Mouse (Mus musculus): Measurements from ENCODE around the gene Gm45062.

Gm45062 gene

GRCm38 (mm10) chr6:8368198-8368864 lies 109.1 kb downstream of the Gm45062 start:
- in situ Hi-C loops (cut with MboI) = no loop called here

- in situ Hi-C loops (cut with MboI) = no loop called here
Observed at GRCm38 (mm10) chr6:8370624-8371023, 111.4 kb downstream of the Gm45062 start.

- in situ Hi-C loops (cut with MboI) = no loop called here
Observed at GRCm38 (mm10) chr6:8373051-8373450, 113.8 kb downstream of the Gm45062 start.

- in situ Hi-C loops (cut with MboI) = no loop called here
Observed at GRCm38 (mm10) chr6:8373851-8374250, 114.6 kb downstream of the Gm45062 start.

- in situ Hi-C loops (cut with MboI) = no loop called here
Observed at GRCm38 (mm10) chr6:8374290-8374689, 115.0 kb downstream of the Gm45062 start.

GRCm38 (mm10) chr6:8374712-8375111 lies 115.5 kb downstream of the Gm45062 start:
- in situ Hi-C loops (cut with MboI) = no loop called here

- in situ Hi-C loops (cut with MboI) = no loop called here
Observed at GRCm38 (mm10) chr6:8376351-8376750, 117.1 kb downstream of the Gm45062 start.

- in situ Hi-C loops (cut with MboI) = no loop called here
Observed at GRCm38 (mm10) chr6:8377667-8378066, 118.4 kb downstream of the Gm45062 start.

- in situ Hi-C loops (cut with MboI) = no loop called here
Observed at GRCm38 (mm10) chr6:8389307-8389706, 130.1 kb downstream of the Gm45062 start.

- in situ Hi-C loops (cut with MboI) = no loop called here
Observed at GRCm38 (mm10) chr6:8390296-8390695, 131.0 kb downstream of the Gm45062 start.

- in situ Hi-C loops (cut with MboI) = no loop called here
Observed at GRCm38 (mm10) chr6:8390935-8391334, 131.7 kb downstream of the Gm45062 start.

GRCm38 (mm10) chr6:8393029-8393428 lies 133.8 kb downstream of the Gm45062 start:
- in situ Hi-C loops (cut with MboI) = no loop called here

GRCm38 (mm10) chr6:8394044-8394443 lies 134.8 kb downstream of the Gm45062 start:
- in situ Hi-C loops (cut with MboI) = no loop called here

GRCm38 (mm10) chr6:8395061-8395460 lies 135.8 kb downstream of the Gm45062 start:
- in situ Hi-C loops (cut with MboI) = no loop called here

GRCm38 (mm10) chr6:8397252-8397651 lies 138.0 kb downstream of the Gm45062 start:
- in situ Hi-C loops (cut with MboI) = no loop called here

- in situ Hi-C loops (cut with MboI) = no loop called here
Observed at GRCm38 (mm10) chr6:8399710-8400109, 140.5 kb downstream of the Gm45062 start.

- in situ Hi-C loops (cut with MboI) = no loop called here
Observed at GRCm38 (mm10) chr6:8403127-8403526, 143.9 kb downstream of the Gm45062 start.

GRCm38 (mm10) chr6:8405844-8406243 lies 146.6 kb downstream of the Gm45062 start:
- in situ Hi-C loops (cut with MboI) = no loop called here

GRCm38 (mm10) chr6:8408332-8408731 lies 149.1 kb downstream of the Gm45062 start:
- in situ Hi-C loops (cut with MboI) = no loop called here

- in situ Hi-C loops (cut with MboI) = no loop called here
Observed at GRCm38 (mm10) chr6:8409865-8410264, 150.6 kb downstream of the Gm45062 start.

- in situ Hi-C loops (cut with MboI) = no loop called here
Observed at GRCm38 (mm10) chr6:8412845-8413598, 153.8 kb downstream of the Gm45062 start.

- in situ Hi-C loops (cut with MboI) = no loop called here
Observed at GRCm38 (mm10) chr6:8414020-8414419, 154.8 kb downstream of the Gm45062 start.

- in situ Hi-C loops (cut with MboI) = no loop called here
Observed at GRCm38 (mm10) chr6:8415823-8416222, 156.6 kb downstream of the Gm45062 start.

Measured in mature B cell (primary cell).